Comparison of ENCODE assay signal across 16 mouse cellular contexts in the genomic region with DNA sequence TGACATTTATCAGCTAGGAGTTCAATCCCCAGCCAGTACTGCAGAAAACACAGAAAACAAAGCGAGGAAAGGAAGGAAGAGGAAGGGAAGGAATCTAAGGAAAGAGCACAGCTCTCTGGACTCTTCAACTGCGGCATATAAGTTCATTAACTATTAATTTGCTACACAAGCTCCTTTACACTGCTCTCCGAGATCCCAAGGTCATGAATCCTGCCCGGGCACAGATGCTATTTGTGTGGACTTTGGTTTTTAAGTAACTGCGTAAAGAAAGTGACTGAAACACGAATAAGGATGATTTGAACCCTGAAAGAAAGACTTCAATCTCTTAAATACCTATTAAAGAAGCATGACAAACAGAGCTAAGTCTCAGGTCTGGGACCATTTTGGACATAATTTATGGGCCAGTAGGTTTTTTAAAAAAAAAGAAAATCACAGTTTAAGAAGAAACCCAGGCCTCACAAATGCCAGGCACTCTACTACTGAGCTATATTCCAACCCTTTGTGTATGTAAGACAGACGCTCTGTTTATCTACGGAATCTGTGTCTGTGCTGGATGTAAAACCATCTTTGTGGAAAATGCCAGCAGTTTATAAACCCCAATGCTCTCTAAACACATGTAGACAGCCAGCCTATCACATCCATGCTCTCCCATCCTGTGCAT. TPM values are rescaled to one million over a fixed set of nuclear protein-coding genes. Genes with fewer than 3 reads are reported as not detected.
DNase-seq lines count a peak whose midpoint lies in the region; ATAC-seq and TF ChIP-seq lines count a peak whose summit lies in the region.
"Had no signal": no experiment of that assay in that cellular context is flagged by ENCODE, and none has a peak within 500 bp of the region (broad histone marks: within the 10 kb centered on the region; RNA-seq: fewer than 3 reads in every experiment).

No protein-coding gene starts in this region.

- H3K27ac ChIP-seq in embryonic facial prominence, embryonic 13.5 days = peak overlapping the region; percentile 62; the same call in 1 of the 2 replicates
- H3K27ac ChIP-seq in embryonic facial prominence, embryonic 10.5 days (replicated peaks) = no peak overlapping the region
- H3K27ac ChIP-seq in kidney, embryonic 15.5 days = no peak overlapping the region
- 0 out of 2 replicates have a peak overlapping the region, but pooled peaks have one; percentile 33 for H3K27ac ChIP-seq in embryonic facial prominence, embryonic 14.5 days (replicated peaks; ENCODE audit: low read depth, low read length)
- 0 out of 2 replicates have a peak overlapping the region, but pooled peaks have one; percentile 30 for H3K27ac ChIP-seq in liver, postnatal 0 days (ENCODE audit: low read depth)

- no peak overlapping the region for H3K4me3 ChIP-seq in embryonic facial prominence, embryonic 13.5 days
- H3K4me3 ChIP-seq in embryonic facial prominence, embryonic 10.5 days = no peak overlapping the region
- H3K4me3 ChIP-seq in kidney, embryonic 15.5 days (replicated peaks) = no peak overlapping the region
- H3K4me3 ChIP-seq in embryonic facial prominence, embryonic 14.5 days (ENCODE audit: low read depth, low read length) = no peak overlapping the region
- H3K4me3 ChIP-seq in liver, postnatal 0 days (ENCODE audit: low read depth, low read length) = no peak overlapping the region
- H3K4me3 ChIP-seq: erythroblast, embryonic 14.5 days had no signal

- no peaks in the 10 kb centered on the region for H3K9me3 ChIP-seq in embryonic facial prominence, embryonic 13.5 days
- no peaks in the 10 kb centered on the region for H3K9me3 ChIP-seq in embryonic facial prominence, embryonic 10.5 days
- no peaks in the 10 kb centered on the region for H3K9me3 ChIP-seq in kidney, embryonic 15.5 days (replicated peaks)
- no peaks in the 10 kb centered on the region for H3K9me3 ChIP-seq in embryonic facial prominence, embryonic 14.5 days (ENCODE audit: control insufficient read depth, low read length)
- no peaks in the 10 kb centered on the region for H3K9me3 ChIP-seq in liver, postnatal 0 days (ENCODE audit: low read length)
- H3K9me3 ChIP-seq: G1E had no signal

- H3K4me1 ChIP-seq in embryonic facial prominence, embryonic 13.5 days = peaks cover 40% of the 10 kb centered on the region
- H3K4me1 ChIP-seq in embryonic facial prominence, embryonic 10.5 days = peaks cover 26% of the 10 kb centered on the region
- H3K4me1 ChIP-seq in kidney, embryonic 15.5 days = peaks cover 24% of the 10 kb centered on the region
- H3K4me1 ChIP-seq in embryonic facial prominence, embryonic 14.5 days (ENCODE audit: control insufficient read depth, insufficient read depth, low read length) = peaks cover 25% of the 10 kb centered on the region
- H3K4me1 ChIP-seq in liver, postnatal 0 days (ENCODE audit: insufficient read depth) = peaks cover 35% of the 10 kb centered on the region

- no peak for TF ChIP-seq CTCF in liver, postnatal 0 days (IDR thresholded peaks at IDR 0.05; ENCODE audit: low read depth)

- H3K36me3 ChIP-seq in embryonic facial prominence, embryonic 13.5 days = peaks cover 41% of the 10 kb centered on the region
- H3K36me3 ChIP-seq in embryonic facial prominence, embryonic 10.5 days (replicated peaks) = peaks cover 43% of the 10 kb centered on the region
- H3K36me3 ChIP-seq in kidney, embryonic 15.5 days = peaks cover 41% of the 10 kb centered on the region
- peaks cover 44% of the 10 kb centered on the region for H3K36me3 ChIP-seq in embryonic facial prominence, embryonic 14.5 days (ENCODE audit: control insufficient read depth, insufficient read depth, low read length)
- peaks cover 35% of the 10 kb centered on the region for H3K36me3 ChIP-seq in liver, postnatal 0 days (replicated peaks; ENCODE audit: insufficient read depth, low read length)

- no peaks in the 10 kb centered on the region for H3K27me3 ChIP-seq in embryonic facial prominence, embryonic 13.5 days
- no peaks in the 10 kb centered on the region for H3K27me3 ChIP-seq in embryonic facial prominence, embryonic 10.5 days (replicated peaks; ENCODE audit: low read depth, poor library complexity, severe bottlenecking)
- H3K27me3 ChIP-seq in kidney, embryonic 15.5 days = no peaks in the 10 kb centered on the region
- no peaks in the 10 kb centered on the region for H3K27me3 ChIP-seq in embryonic facial prominence, embryonic 14.5 days (replicated peaks; ENCODE audit: control insufficient read depth, insufficient read depth, low read length)
- no peaks in the 10 kb centered on the region for H3K27me3 ChIP-seq in liver, postnatal 0 days (ENCODE audit: insufficient read depth, low read length)

- ATAC-seq in embryonic facial prominence, embryonic 13.5 days (ENCODE audit: insufficient number of reproducible peaks, insufficient read depth, low FRiP score, low TSS enrichment, low read depth) = no peak
- ATAC-seq in kidney, embryonic 15.5 days (replicated peaks; ENCODE audit: low FRiP score) = no peak
- no peak for ATAC-seq in embryonic facial prominence, embryonic 14.5 days (ENCODE audit: low read depth)
- ATAC-seq in liver, postnatal 0 days = no peak

- DNase-seq in embryonic facial prominence, embryonic 10.5 days (ENCODE audit: low spot score) = no peak
- DNase-seq in kidney, adult 9 months = peak; percentile 77
- DNase-seq in embryonic facial prominence, embryonic 14.5 days (ENCODE audit: low spot score) = no peak
- no peak for DNase-seq in liver, postnatal 0 days
- DNase-seq in testis, postnatal 10 days (ENCODE audit: low spot score) = no peak
- no peak for DNase-seq in adrenal gland, postnatal 10 days
- DNase-seq: gastrocnemius, postnatal 36 days had no signal

- 71% methylated on average over 8 of the region's 8 CpGs for WGBS in embryonic facial prominence, embryonic 13.5 days
- 86% methylated on average over 8 of the region's 8 CpGs for WGBS in embryonic facial prominence, embryonic 10.5 days
- WGBS in kidney, embryonic 15.5 days = 71% methylated on average over 8 of the region's 8 CpGs
- 74% methylated on average over 8 of the region's 8 CpGs for WGBS in embryonic facial prominence, embryonic 14.5 days
- 76% methylated on average over 8 of the region's 8 CpGs for WGBS in liver, postnatal 0 days (ENCODE audit: insufficient replicate concordance)

- no peak overlapping the region for H3K9ac ChIP-seq in embryonic facial prominence, embryonic 13.5 days
- H3K9ac ChIP-seq in kidney, embryonic 15.5 days = no peak overlapping the region
- H3K9ac ChIP-seq in embryonic facial prominence, embryonic 14.5 days (ENCODE audit: low read depth, low read length) = peak overlapping the region; percentile 14; the same call in 1 of the 2 replicates
- H3K9ac ChIP-seq in liver, postnatal 0 days (replicated peaks) = no peak overlapping the region

- H3K4me2 ChIP-seq in embryonic facial prominence, embryonic 13.5 days = no peak overlapping the region
- H3K4me2 ChIP-seq in kidney, embryonic 15.5 days = no peak overlapping the region
- H3K4me2 ChIP-seq in embryonic facial prominence, embryonic 14.5 days (ENCODE audit: low read depth, low read length) = no peak overlapping the region
- no peak overlapping the region for H3K4me2 ChIP-seq in liver, postnatal 0 days (ENCODE audit: low read depth, low read length)

- no peak for TF ChIP-seq EP300 in liver, postnatal 0 days (IDR thresholded peaks at IDR 0.05; ENCODE audit: low read depth)

RNA-seq across cellular contexts. Expression of a gene that starts 8.1 kb away (rescaled TPM):
- polyA plus RNA-seq in embryonic facial prominence, embryonic 13.5 days (2015; fragmentation: Nextera tagmentation; extraction: Ambion mirVana) = 18.8 and 20.0 TPM in 2 replicates
- polyA plus RNA-seq in embryonic facial prominence, embryonic 10.5 days (2016; fragmentation: Nextera tagmentation; extraction: Ambion mirVana) = 12.4 and 12.8 TPM in 2 replicates
- polyA plus RNA-seq in kidney, embryonic 15.5 days (2015; fragmentation: Nextera tagmentation; extraction: Ambion mirVana) = 18.8 and 19.4 TPM in 2 replicates
- 22.1 and 23.1 TPM in 2 replicates for polyA plus RNA-seq in embryonic facial prominence, embryonic 14.5 days (2014; fragmentation: Nextera tagmentation; extraction: Ambion mirVana)
- polyA plus RNA-seq in liver, postnatal 0 days (2015; fragmentation: Nextera tagmentation; extraction: Ambion mirVana) = 6.0 and 6.4 TPM in 2 replicates
- 10 to 100 TPM; 14.4 to 19.3 TPM for total RNA-seq in adrenal gland, postnatal 10 days (2021)

RNA-seq across cellular contexts. Expression of a gene that starts 16.7 kb away (rescaled TPM):
- polyA plus RNA-seq in embryonic facial prominence, embryonic 13.5 days (2015; fragmentation: Nextera tagmentation; extraction: Ambion mirVana) = not detected in 2 replicates
- polyA plus RNA-seq in embryonic facial prominence, embryonic 10.5 days (2016; fragmentation: Nextera tagmentation; extraction: Ambion mirVana) = not detected in 2 replicates
- not detected in 2 replicates for polyA plus RNA-seq in kidney, embryonic 15.5 days (2015; fragmentation: Nextera tagmentation; extraction: Ambion mirVana)
- not detected in 2 replicates for polyA plus RNA-seq in embryonic facial prominence, embryonic 14.5 days (2014; fragmentation: Nextera tagmentation; extraction: Ambion mirVana)
- not detected in 2 replicates for polyA plus RNA-seq in liver, postnatal 0 days (2015; fragmentation: Nextera tagmentation; extraction: Ambion mirVana)
- not detected for total RNA-seq in adrenal gland, postnatal 10 days (2021)
- total RNA-seq: gastrocnemius, postnatal 36 days; heart, postnatal 25 days; layer of hippocampus, adult 8-10 months; megakaryocyte progenitor cell, adult 5-6 weeks had no signal
- polyA plus RNA-seq: erythroblast, embryonic 14.5 days; G1E; limb, embryonic 11.5 days; urinary bladder, adult 2 months had no signal

RNA-seq across cellular contexts. Expression of a gene that starts 41.8 kb away (rescaled TPM):
- 10.3 and 11.2 TPM in 2 replicates for polyA plus RNA-seq in embryonic facial prominence, embryonic 13.5 days (2015; fragmentation: Nextera tagmentation; extraction: Ambion mirVana)
- polyA plus RNA-seq in embryonic facial prominence, embryonic 10.5 days (2016; fragmentation: Nextera tagmentation; extraction: Ambion mirVana) = 12.7 TPM in 2 replicates
- polyA plus RNA-seq in kidney, embryonic 15.5 days (2015; fragmentation: Nextera tagmentation; extraction: Ambion mirVana) = 11.7 and 12.4 TPM in 2 replicates
- polyA plus RNA-seq in embryonic facial prominence, embryonic 14.5 days (2014; fragmentation: Nextera tagmentation; extraction: Ambion mirVana) = 9.7 and 11.0 TPM in 2 replicates
- 2.6 and 3.2 TPM in 2 replicates for polyA plus RNA-seq in liver, postnatal 0 days (2015; fragmentation: Nextera tagmentation; extraction: Ambion mirVana)
- 10 to 100 TPM; 22.8 TPM for total RNA-seq in adrenal gland, postnatal 10 days (2021)

RNA-seq across cellular contexts. Expression of a gene that starts 50.3 kb away (rescaled TPM):
- polyA plus RNA-seq in embryonic facial prominence, embryonic 13.5 days (2015; fragmentation: Nextera tagmentation; extraction: Ambion mirVana) = 17.4 and 18.9 TPM in 2 replicates
- polyA plus RNA-seq in embryonic facial prominence, embryonic 10.5 days (2016; fragmentation: Nextera tagmentation; extraction: Ambion mirVana) = 11.3 and 11.7 TPM in 2 replicates
- polyA plus RNA-seq in kidney, embryonic 15.5 days (2015; fragmentation: Nextera tagmentation; extraction: Ambion mirVana) = 28.1 and 30.2 TPM in 2 replicates
- polyA plus RNA-seq in embryonic facial prominence, embryonic 14.5 days (2014; fragmentation: Nextera tagmentation; extraction: Ambion mirVana) = 19.6 and 25.9 TPM in 2 replicates
- polyA plus RNA-seq in liver, postnatal 0 days (2015; fragmentation: Nextera tagmentation; extraction: Ambion mirVana) = 35.6 and 42.0 TPM in 2 replicates
- total RNA-seq in adrenal gland, postnatal 10 days (2021) = 10 to 100 TPM; 27.0 to 32.5 TPM

Comparison
In these comparisons a context has a peak if more than half of its experiments do, and no peak if none do; other contexts are left out.
1. H3K27ac ChIP-seq: peak in embryonic facial prominence, embryonic 13.5 days (single experiment), embryonic facial prominence, embryonic 14.5 days (single experiment) and liver, postnatal 0 days (single experiment); none in embryonic facial prominence, embryonic 10.5 days (single experiment) and kidney, embryonic 15.5 days (single experiment).